Mouse (Mus musculus) thymus, adult 2 months (tissue): ENCODE measurements around the gene Smad5. TPM values are rescaled to one million over a fixed set of nuclear protein-coding genes. Genes with fewer than 3 reads are reported as not detected.

Source experiments
- DNase-seq: peaks from one replicate; pipeline ENCODE4 v3.0.0; 2021
- H3K27ac ChIP-seq: fragments of 200-500 bp; 2 replicates; pipeline ENCODE4 v1.5.1; 2012; ENCODE audit warnings: low read length, control low read depth; ENCODE audit not compliant: control insufficient read depth, insufficient read depth
- H3K27me3 ChIP-seq: fragments of 200-500 bp; 2 replicates; pipeline ENCODE4 v1.6.1; 2012; ENCODE audit warnings: mild to moderate bottlenecking, low read length, moderate library complexity, mixed read lengths; ENCODE audit not compliant: control insufficient read depth, insufficient read depth
- H3K36me3 ChIP-seq: fragments of 200-500 bp; 2 replicates; pipeline ENCODE4 v1.6.1; 2012; ENCODE audit warnings: mild to moderate bottlenecking, low read length, moderate library complexity; ENCODE audit not compliant: control insufficient read depth, insufficient read depth
- H3K4me1 ChIP-seq: fragments of 200-500 bp; replicated peaks from 2 replicates; pipeline ENCODE4 v1.6.1; 2012; ENCODE audit warnings: low read length; ENCODE audit not compliant: control insufficient read depth, insufficient read depth
- H3K4me3 ChIP-seq: fragments of 200-500 bp; 2 replicates; pipeline ENCODE4 v1.5.1; 2012; ENCODE audit warnings: mild to moderate bottlenecking, low read length, control low read depth, moderate library complexity; ENCODE audit not compliant: control insufficient read depth, insufficient read depth
- CTCF ChIP-seq: fragments of 200-500 bp; IDR thresholded peaks from 2 replicates; pipeline ENCODE4 v1.5.1; 2012; ENCODE audit warnings: mild to moderate bottlenecking, control low read depth, low read length, moderate library complexity, borderline replicate concordance; ENCODE audit not compliant: control insufficient read depth, poor library complexity, insufficient read depth; ENCODE audit errors: extremely low read depth
- POLR2A ChIP-seq: fragments of 200-500 bp; IDR thresholded peaks from 2 replicates; pipeline ENCODE4 v1.6.1; 2012; ENCODE audit warnings: mild to moderate bottlenecking, low read length, control low read depth, moderate library complexity; ENCODE audit not compliant: control insufficient read depth, poor library complexity, insufficient read depth; ENCODE audit errors: extremely low read depth
- WGBS: fragments of 180-500 bp; shearing (Covaris S2); methylation state at CpG from one replicate; pipeline ENCODE4 v1.1.7; 2018; 5-methylcytosine and 5-hydroxymethylcytosine counted together
- polyA plus RNA-seq: library from polyadenylated mRNA; depleted of rRNA; stranded (reverse); fragments of >200 nt; gene quantifications from 2 replicates; pipeline ENCODE4 v1.2.3, GENCODE M21; 2012

Smad5 gene
- polyA plus RNA-seq, 1 experiment, result 45.6 TPM

DNA sequence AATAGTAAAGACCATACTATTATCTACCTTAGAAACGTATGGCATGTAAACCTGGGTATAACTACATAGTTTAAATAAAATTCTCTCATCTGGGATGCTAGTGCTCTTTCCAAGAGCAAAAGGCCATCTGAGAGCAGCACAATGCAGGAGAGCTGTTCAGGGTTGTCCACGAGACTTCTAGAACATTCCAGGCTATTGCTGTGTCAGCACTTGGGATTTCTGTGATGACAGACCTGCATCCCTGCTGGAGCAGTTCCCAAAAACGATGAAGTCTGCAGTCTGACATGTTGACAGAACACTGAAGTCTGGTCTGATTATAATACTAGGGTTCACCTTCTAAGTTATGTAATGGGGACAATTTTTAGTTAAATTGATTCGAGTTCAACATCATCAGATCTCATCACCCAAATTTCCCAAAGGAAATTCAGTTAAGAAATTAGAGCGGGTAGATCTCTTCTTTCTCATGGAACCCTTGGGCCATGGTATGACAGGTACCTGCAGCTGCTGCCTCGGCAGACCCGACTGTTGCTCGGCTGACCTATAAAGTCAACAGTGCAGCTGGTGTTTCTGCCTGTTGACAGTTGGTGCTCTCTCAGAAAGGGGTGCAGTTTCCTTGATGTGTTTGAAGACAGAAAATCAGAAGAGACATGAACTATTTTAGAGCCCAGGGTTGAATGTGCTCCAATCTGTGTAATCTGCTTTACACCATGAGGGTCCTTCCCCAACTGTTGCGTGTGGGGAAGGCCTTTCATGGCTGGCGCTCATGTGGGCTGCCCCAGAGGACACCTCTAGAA, 44.1 kb downstream of the Smad5 start:
- Histone ChIP-seq H3K27me3 (no peaks in the 10 kb centered on the region), H3K4me1 (peaks cover 45% of the 10 kb centered on the region), H3K4me3 (no peak overlapping the region), H3K27ac (peak overlapping the region; percentile 63; the same call in 1 of the 2 replicates), H3K36me3 (no peaks in the 10 kb centered on the region)
- WGBS, result 48% methylated on average over 10 of the region's 10 CpGs
- no peak for TF ChIP-seq POLR2A
- no peak for TF ChIP-seq CTCF
- DNase-seq, result peak; percentile 32

DNA sequence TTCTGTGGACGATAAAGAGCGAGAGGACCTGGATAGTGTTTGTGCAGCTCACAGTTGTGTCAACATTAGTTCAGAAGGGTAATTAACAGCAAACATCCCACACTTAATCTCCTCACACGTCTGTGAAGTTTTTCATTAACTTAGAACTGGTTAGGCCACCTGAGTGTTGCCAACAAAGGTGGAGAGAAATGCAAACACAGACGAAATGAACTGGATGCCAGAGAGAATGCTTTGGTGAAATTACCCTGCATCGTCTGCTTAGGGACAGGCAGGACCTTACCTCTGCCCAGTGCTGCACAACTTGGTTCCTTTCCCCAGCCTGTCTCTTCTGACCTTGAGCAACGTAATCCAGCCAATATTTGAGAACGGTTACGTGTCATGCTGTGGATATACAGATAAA, 44.7 kb downstream of the Smad5 start:
- Histone ChIP-seq H3K4me3 (no peak overlapping the region), H3K27ac (peak overlapping the region; percentile 16; the same call in 1 of the 2 replicates), H3K4me1 (peaks cover 46% of the 10 kb centered on the region), H3K36me3 (no peaks in the 10 kb centered on the region), H3K27me3 (peaks cover 3% of the 10 kb centered on the region)
- WGBS, result 67% methylated on average over 8 of the region's 8 CpGs
- no peak for DNase-seq
- TF ChIP-seq POLR2A (no peak), CTCF (no peak)

DNA sequence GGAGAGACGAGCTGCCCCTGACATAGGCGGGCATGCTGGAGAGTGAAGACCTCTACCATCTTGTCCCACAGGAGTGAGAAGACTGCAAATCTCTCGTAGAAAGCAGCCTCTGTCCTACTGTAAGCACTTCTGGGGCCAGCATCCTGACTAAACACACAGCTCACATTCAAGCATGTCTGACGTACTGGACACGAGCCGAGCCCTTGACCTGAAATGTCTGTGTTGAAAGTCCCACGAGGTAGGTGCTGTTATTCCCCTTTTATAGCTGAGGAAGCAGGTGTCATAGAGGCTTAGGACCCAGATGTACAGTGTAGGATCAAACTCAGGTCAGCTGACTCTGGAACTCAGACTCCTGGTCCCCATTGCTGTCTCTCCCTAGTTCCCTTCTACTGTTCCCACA, 46.6 kb downstream of the Smad5 start:
- 89% methylated on average over 7 of the region's 7 CpGs for WGBS
- DNase-seq, result no peak
- Histone ChIP-seq H3K4me1 (peaks cover 47% of the 10 kb centered on the region), H3K27me3 (peaks cover 18% of the 10 kb centered on the region), H3K27ac (no peak overlapping the region), H3K4me3 (no peak overlapping the region), H3K36me3 (no peaks in the 10 kb centered on the region)
- TF ChIP-seq POLR2A, result no peak
- no peak for TF ChIP-seq CTCF

DNA sequence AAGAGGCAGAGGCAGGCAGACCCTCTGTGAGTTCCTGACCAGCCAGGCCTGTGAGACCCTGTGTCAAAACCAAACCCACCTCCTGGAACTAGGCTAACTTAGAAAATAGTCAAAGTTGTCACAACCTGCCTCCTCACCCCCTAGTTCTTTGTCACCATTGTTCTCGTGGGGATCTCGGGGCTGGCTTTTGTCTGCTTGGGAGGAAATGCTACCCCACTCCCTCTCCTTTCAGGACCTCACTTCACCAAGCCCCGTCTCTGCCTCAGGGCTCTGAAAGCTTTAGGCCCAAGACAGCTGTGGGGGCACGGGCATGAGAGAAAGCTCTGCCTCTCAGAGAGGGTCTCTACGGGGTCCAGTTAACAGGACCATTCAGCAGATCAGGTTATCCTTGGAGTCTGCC, 49.0 kb downstream of the Smad5 start:
- no peak overlapping the region for H3K27ac ChIP-seq
- 40% methylated on average over 5 of the region's 5 CpGs for WGBS
- peaks cover 18% of the 10 kb centered on the region for H3K27me3 ChIP-seq
- H3K4me1 ChIP-seq, result peaks cover 41% of the 10 kb centered on the region
- no peak overlapping the region for H3K4me3 ChIP-seq
- TF ChIP-seq CTCF (no peak), POLR2A (no peak)
- no peaks in the 10 kb centered on the region for H3K36me3 ChIP-seq
- peak; percentile 30 for DNase-seq

DNA sequence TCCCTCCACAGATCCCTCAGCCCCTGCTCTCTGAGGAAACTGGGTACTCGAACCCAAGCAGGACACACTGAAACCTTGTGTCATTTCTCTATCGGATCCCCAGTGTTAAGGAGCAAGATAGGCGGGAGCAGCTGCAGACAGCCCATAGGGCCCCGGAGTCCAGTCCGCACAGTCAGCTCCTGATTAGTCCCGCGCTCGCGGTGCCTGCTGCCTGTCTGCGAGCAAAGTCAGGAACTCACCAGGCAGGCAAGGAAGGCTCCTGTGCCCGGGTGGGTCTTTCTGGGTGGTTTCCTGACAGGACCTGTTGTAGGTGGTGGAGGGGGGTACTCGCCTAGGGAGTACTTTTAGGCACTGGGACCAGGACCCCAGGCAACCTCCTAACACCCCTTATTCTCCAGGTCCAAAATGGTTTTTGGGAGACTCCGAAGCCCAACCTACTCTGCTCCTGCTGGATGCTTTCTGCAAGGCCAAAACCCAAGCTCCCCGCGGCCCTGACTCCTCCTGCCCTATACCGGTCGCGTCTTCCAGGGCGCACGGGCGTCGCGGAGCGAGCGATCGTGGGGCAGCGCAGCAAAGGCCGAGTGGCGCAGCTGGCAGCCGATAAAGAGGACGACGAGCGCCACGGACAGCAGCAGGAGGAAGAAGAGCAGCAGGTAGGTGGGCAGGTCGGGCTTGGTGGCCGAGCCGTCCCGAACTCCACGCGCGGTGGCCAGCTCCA, 49.8 kb downstream of the Smad5 start:
- WGBS, result 9% methylated on average over 41 of the region's 41 CpGs
- peaks cover 18% of the 10 kb centered on the region for H3K27me3 ChIP-seq

DNA sequence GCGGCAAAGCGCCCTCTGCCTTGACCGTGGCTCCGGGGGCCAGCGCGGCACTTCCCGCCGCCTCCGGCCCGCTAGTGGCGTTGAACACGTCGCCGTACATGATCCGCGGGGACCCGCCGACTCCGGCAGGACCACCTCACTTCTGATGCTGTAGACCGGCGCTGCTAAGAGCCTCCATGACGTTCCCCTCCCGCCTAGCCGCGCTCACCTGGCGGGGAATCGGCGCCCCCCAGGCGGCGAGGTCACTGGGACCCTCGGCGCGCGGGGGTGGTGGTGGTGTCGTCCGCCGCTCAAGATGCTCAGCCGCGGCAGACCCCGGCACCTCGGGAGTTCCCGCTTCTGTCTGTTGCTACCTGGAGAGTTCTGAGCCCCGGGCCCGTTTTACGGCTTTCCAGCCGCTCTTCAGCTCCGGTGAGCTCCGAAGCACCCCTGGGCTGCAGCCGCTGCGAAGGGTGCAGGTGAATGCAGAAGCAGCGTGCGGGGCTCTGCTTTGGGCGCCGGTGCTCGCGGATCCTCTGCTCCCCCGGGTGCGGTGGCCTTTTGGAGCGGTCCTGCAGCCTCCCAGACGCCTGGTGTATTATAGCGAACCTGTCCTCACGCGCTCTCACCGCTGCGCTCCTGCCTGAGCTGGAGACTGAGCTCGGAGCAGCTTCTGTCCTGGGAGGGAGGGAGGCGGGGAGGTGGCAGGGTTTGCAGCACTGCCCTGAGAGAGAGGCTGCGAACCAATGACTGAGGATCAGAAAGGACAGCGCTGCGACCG, 50.6 kb downstream of the Smad5 start, which contains the start of gene Gm45623:
Gm45623 (minus strand) TSS at position 636 of the 760 bp plus-strand sequence.
- H3K4me1 ChIP-seq, result peaks cover 30% of the 10 kb centered on the region
- WGBS, result 7% methylated on average over 71 of the region's 71 CpGs
- H3K4me3 ChIP-seq, result peak within 1 kb of the TSS; percentile 11; the same call in 1 of the 2 replicates
- H3K27ac ChIP-seq, result no peak within 1 kb of the TSS
- no peaks in the 10 kb centered on the region for H3K36me3 ChIP-seq
- H3K27me3 ChIP-seq, result peaks cover 18% of the 10 kb centered on the region
- TF ChIP-seq POLR2A (no peak), CTCF (no peak)
- DNase-seq, result peak; percentile 30

More for the DNA sequence above, 49.8 kb downstream of the Smad5 start:
- DNase-seq, result peak; percentile 28
- no peaks in the 10 kb centered on the region for H3K36me3 ChIP-seq
- no peak for TF ChIP-seq POLR2A
- TF ChIP-seq CTCF, result no peak
- H3K4me1 ChIP-seq, result peaks cover 35% of the 10 kb centered on the region
- peak overlapping the region; percentile 11; the same call in 1 of the 2 replicates for H3K4me3 ChIP-seq
- no peak overlapping the region for H3K27ac ChIP-seq
